Mouse (Mus musculus) left cerebral cortex, adult 11 months (tissue): ENCODE measurements around the gene Bst1.

ENCODE experiments used
- DNase-seq: peaks from one replicate; pipeline ENCODE4 v3.0.0; 2022; ENCODE audit warnings: low spot score

The Bst1 gene

GRCm38 (mm10) chr5:43810427-43811062 lies 8.1 kb upstream of the Bst1 start:
- no peak for DNase-seq

- no peak for DNase-seq
These were observed 4.1 kb upstream of the Bst1 start for GRCm38 (mm10) chr5:43814536-43814935.

- DNase-seq = no peak
These were observed 2.9 kb upstream of the Bst1 start for GRCm38 (mm10) chr5:43815769-43816168.

GRCm38 (mm10) chr5:43820785-43821184 lies 2.1 kb downstream of the Bst1 start:
- no peak for DNase-seq

GRCm38 (mm10) chr5:43821538-43821937 lies 2.9 kb downstream of the Bst1 start, which contains the start of gene Fbxl5:
Gene Fbxl5, minus strand, starts transcription at chr5:43821638.
- no peak for DNase-seq

GRCm38 (mm10) chr5:43822199-43822598 lies 3.5 kb downstream of the Bst1 start:
- no peak for DNase-seq

- no peak for DNase-seq
These were observed 4.1 kb downstream of the Bst1 start for GRCm38 (mm10) chr5:43822824-43823223.

- DNase-seq = no peak
These were observed 5.9 kb downstream of the Bst1 start for GRCm38 (mm10) chr5:43824580-43824979.

GRCm38 (mm10) chr5:43826883-43827282 lies 8.2 kb downstream of the Bst1 start:
- no peak for DNase-seq

GRCm38 (mm10) chr5:43827366-43827765 lies 8.7 kb downstream of the Bst1 start:
- no peak for DNase-seq

- DNase-seq = no peak
These were observed 17.9 kb downstream of the Bst1 start for GRCm38 (mm10) chr5:43836590-43836989.

GRCm38 (mm10) chr5:43837372-43837771 lies 18.7 kb downstream of the Bst1 start:
- peak; percentile 24 for DNase-seq

GRCm38 (mm10) chr5:43841144-43842010 lies 22.7 kb downstream of the Bst1 start:
- no peak for DNase-seq

- no peak for DNase-seq
These were observed 23.3 kb downstream of the Bst1 start for GRCm38 (mm10) chr5:43842011-43842285.

- DNase-seq = no peak
These were observed 24.0 kb downstream of the Bst1 start for GRCm38 (mm10) chr5:43842576-43843155.

- DNase-seq = no peak
These were observed 26.4 kb downstream of the Bst1 start for GRCm38 (mm10) chr5:43845083-43845482.

GRCm38 (mm10) chr5:43845646-43846045 lies 27.0 kb downstream of the Bst1 start:
- DNase-seq = no peak

- no peak for DNase-seq
These were observed 27.5 kb downstream of the Bst1 start for GRCm38 (mm10) chr5:43846227-43846626.

- DNase-seq = no peak
These were observed 28.9 kb downstream of the Bst1 start for GRCm38 (mm10) chr5:43847555-43847954.

- DNase-seq = no peak
These were observed 29.6 kb downstream of the Bst1 start for GRCm38 (mm10) chr5:43848275-43848674.

GRCm38 (mm10) chr5:43853096-43853867 lies 34.6 kb downstream of the Bst1 start:
- no peak for DNase-seq

GRCm38 (mm10) chr5:43853868-43854488 lies 35.3 kb downstream of the Bst1 start:
- no peak for DNase-seq
